Mouse (Mus musculus) heart, postnatal 0 days (tissue): Measurements from ENCODE around the gene Pmvk. TPM values are rescaled to one million over a fixed set of nuclear protein-coding genes. Genes with fewer than 3 reads are reported as not detected.
A peak's percentile ranks its signal among the peaks of the same experiment; 100 is the strongest.

Experiments
- ATAC-seq: fragments of 200-750 bp; cut with Nextera tagmentation; 2 replicates; pipeline ENCODE4 v1.8.0; 2017; ENCODE audit warnings: low read depth, moderate number of reproducible peaks, moderate library complexity; ENCODE audit not compliant: insufficient read depth
- DNase-seq: peaks from one replicate; pipeline ENCODE4 v3.0.0-alpha.2; 2016; ENCODE audit warnings: low spot score
- H3K27ac ChIP-seq: fragments of 300-500 bp; sonication (generic); 2 replicates; pipeline ENCODE4 v1.5.1; 2014; ENCODE audit warnings: low read depth, mild to moderate bottlenecking
- H3K27me3 ChIP-seq: fragments of 300-500 bp; sonication (generic); 2 replicates; pipeline ENCODE4 v1.6.1; 2014; ENCODE audit warnings: low read length, mixed read lengths; ENCODE audit not compliant: control insufficient read depth, insufficient read depth
- H3K36me3 ChIP-seq: fragments of 300-500 bp; sonication (generic); replicated peaks from 2 replicates; pipeline ENCODE4 v1.6.1; 2014; ENCODE audit warnings: low read length, mixed read lengths; ENCODE audit not compliant: control insufficient read depth, insufficient read depth
- H3K4me1 ChIP-seq: fragments of 300-500 bp; sonication (generic); 2 replicates; pipeline ENCODE4 v1.6.1; 2014; ENCODE audit warnings: antibody characterized with exemption; ENCODE audit not compliant: control insufficient read depth, insufficient read depth
- H3K4me2 ChIP-seq: fragments of 300-500 bp; sonication (generic); 2 replicates; pipeline ENCODE4 v1.6.1; 2014; ENCODE audit warnings: low read depth, mild to moderate bottlenecking, low read length, moderate library complexity
- H3K4me3 ChIP-seq: fragments of 300-500 bp; sonication (generic); 2 replicates; pipeline ENCODE4 v1.5.1; 2014; ENCODE audit warnings: low read depth, low read length
- H3K9ac ChIP-seq: fragments of 300-500 bp; sonication (generic); replicated peaks from 2 replicates; pipeline ENCODE4 v1.6.1; 2014; ENCODE audit warnings: low read depth, low read length, mixed read lengths
- H3K9me3 ChIP-seq: fragments of 300-500 bp; sonication (generic); replicated peaks from 2 replicates; pipeline ENCODE4 v1.6.1; 2016; ENCODE audit warnings: low read length; ENCODE audit not compliant: control insufficient read depth
- CTCF ChIP-seq: IDR thresholded peaks from 2 replicates; pipeline ENCODE4 v1.5.1; 2016; ENCODE audit warnings: antibody characterized with exemption, control low read depth, low read depth
- EP300 ChIP-seq: IDR thresholded peaks from 2 replicates; pipeline ENCODE4 v1.6.1; 2016; ENCODE audit warnings: antibody characterized with exemption, low read depth
- WGBS: fragments of 180-500 bp; shearing (Covaris S2); extraction: QIAGEN DNeasy Blood & Tissue Kit; methylation state at CpG from one replicate; pipeline ENCODE4 v1.1.7; 2014; 5-methylcytosine and 5-hydroxymethylcytosine counted together
- polyA plus RNA-seq: library from polyadenylated mRNA; unstranded; fragments of >200 nt; fragmentation: Nextera tagmentation; extraction: Ambion mirVana; gene quantifications from 2 replicates; pipeline ENCODE4 v1.2.1, GENCODE M21; 2015
- total RNA-seq: library from RNA; depleted of rRNA; stranded (reverse); fragments of >200 nt; gene quantifications from 2 replicates; pipeline ENCODE4 v1.2.3, GENCODE M21; 2014; ENCODE audit warnings: low replicate concordance

Gene Pmvk
- total and polyA plus RNA-seq, 2 experiments from 2014 or later, result 26.2 to 50.7 TPM

DNA sequence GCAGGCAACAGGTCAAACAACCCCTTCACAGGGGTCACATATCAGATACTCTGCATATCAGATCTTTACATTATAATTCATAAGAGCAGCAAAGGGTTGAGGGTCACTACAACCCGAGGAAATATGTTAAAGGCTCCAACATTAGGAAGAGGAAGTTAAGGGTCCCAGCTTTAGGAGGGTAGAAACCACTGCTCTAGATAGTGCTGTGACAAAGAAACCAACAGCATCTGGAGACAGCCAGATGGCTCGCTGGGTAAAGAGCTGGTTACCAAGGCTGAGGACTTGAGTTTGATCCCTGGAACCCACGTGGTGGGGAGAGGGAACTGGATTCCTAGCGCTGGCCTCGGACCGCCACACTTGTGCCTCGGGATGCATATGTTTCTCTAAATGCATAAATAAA, 17.9 kb downstream of the Pmvk start:
- H3K27ac ChIP-seq, result no peak overlapping the region
- TF ChIP-seq CTCF (no peak), EP300 (no peak)
- H3K4me3 ChIP-seq, result no peak overlapping the region
- no peaks in the 10 kb centered on the region for H3K27me3 ChIP-seq
- H3K36me3 ChIP-seq, result peaks cover 19% of the 10 kb centered on the region; the same call in 1 of the 2 replicates
- no peak for DNase-seq
- ATAC-seq, result no peak
- 71% methylated on average over 7 of the region's 7 CpGs for whole genome bisulfite sequencing
- H3K9me3 ChIP-seq, result no peaks in the 10 kb centered on the region
- no peaks in the 10 kb centered on the region for H3K4me1 ChIP-seq
- H3K9ac ChIP-seq, result no peak overlapping the region
- no peak overlapping the region for H3K4me2 ChIP-seq

DNA sequence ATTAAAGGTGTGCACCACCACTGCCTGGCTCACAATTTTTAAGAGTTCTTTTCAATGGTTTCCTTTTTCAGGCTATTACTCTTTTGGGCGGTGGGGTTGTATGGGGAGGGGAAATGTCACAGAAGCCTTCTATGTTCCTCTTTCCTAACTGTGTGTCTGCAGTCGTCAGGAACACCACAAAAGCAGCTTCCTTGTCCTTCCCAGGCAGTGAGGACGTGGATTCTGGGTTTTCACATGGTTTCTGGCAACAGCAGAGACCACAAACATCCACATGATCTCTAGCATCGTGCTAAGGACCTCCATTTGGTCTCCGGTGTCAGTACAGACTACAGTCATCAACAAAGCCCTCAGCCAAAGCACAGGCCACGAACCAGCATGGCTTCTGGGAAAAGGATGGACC, 19.5 kb downstream of the Pmvk start:
- TF ChIP-seq EP300, result no peak
- TF ChIP-seq CTCF, result no peak
- Histone ChIP-seq H3K9me3 (no peaks in the 10 kb centered on the region), H3K9ac (no peak overlapping the region), H3K4me2 (no peak overlapping the region), H3K4me3 (no peak overlapping the region), H3K27ac (no peak overlapping the region), H3K4me1 (no peaks in the 10 kb centered on the region), H3K36me3 (peaks cover 5% of the 10 kb centered on the region; the same call in 1 of the 2 replicates), H3K27me3 (no peaks in the 10 kb centered on the region)
- ATAC-seq (no peak), DNase-seq (no peak)
- 78% methylated on average over 6 of the region's 6 CpGs for WGBS

DNA sequence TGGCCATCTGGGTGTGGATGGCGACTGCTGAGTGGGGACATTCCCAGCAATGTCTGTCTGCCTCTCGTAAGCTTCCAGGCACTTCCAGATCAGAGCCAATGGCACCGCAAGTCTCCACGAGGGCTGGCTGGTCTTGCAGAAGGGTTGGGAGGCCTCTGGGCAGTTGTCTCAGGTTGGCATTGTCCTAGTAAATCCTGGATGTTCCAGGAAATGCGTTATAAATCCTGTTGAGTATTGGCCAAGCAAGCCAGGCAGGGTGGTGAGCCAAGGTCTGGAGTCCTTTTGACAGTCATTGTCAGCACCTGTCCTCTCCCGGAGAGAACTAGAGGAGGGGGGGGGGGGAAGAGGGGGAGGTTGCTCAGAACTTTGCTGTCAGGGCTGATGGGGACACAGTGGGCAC, 24.7 kb downstream of the Pmvk start:
- Histone ChIP-seq H3K9me3 (no peaks in the 10 kb centered on the region), H3K4me1 (no peaks in the 10 kb centered on the region), H3K27ac (no peak overlapping the region), H3K4me2 (no peak overlapping the region), H3K36me3 (no peaks in the 10 kb centered on the region), H3K27me3 (no peaks in the 10 kb centered on the region), H3K9ac (no peak overlapping the region), H3K4me3 (no peak overlapping the region)
- ATAC-seq (no peak), DNase-seq (no peak)
- 65% methylated on average over 6 of the region's 6 CpGs for WGBS
- no peak for TF ChIP-seq CTCF
- no peak for TF ChIP-seq EP300

DNA sequence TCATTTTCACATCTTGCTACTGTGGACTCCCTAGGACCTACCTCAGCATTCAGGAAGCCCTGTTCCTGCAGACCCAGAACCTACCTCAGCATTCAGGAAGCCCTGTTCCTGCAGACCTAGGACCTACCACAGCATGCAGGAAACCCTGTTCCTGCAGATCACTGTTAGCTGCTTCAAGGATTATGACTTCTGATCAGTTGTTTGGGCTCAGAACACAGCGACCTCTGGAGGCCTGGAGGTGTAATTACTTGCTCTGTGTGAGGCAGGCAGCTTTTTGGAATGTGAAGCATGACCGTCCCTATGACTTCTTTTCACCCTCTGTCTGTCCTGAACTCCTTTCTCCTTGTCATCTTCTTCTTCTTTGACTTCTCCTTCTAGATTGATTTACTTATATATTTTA, 27.1 kb downstream of the Pmvk start:
- Histone ChIP-seq H3K9ac (no peak overlapping the region), H3K4me1 (no peaks in the 10 kb centered on the region), H3K36me3 (no peaks in the 10 kb centered on the region), H3K27ac (no peak overlapping the region), H3K9me3 (no peaks in the 10 kb centered on the region), H3K27me3 (no peaks in the 10 kb centered on the region), H3K4me2 (no peak overlapping the region), H3K4me3 (no peak overlapping the region)
- DNase-seq (no peak), ATAC-seq (no peak)
- 39% methylated on average over 2 of the region's 2 CpGs for WGBS
- TF ChIP-seq CTCF (peak; percentile 46), EP300 (no peak)

DNA sequence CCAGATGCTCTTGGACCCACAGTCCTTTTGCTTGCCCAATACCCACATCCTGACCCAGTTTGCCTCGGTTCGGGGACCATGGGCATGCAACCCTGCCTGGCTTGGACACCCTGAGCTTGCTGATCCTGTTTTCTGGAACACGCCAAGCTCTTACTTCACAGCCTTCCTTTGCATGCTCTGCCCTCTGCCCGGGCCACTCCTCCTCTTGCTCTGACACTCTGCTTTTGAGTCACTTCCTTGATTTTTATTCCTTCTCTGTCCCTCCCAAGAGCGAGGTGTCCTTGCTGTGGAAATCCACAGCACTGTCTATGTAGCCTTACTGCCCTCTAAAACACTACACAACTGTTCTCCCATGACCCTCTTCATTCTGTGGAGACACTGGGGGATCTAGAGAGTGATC, 27.9 kb downstream of the Pmvk start:
- H3K4me3 ChIP-seq, result no peak overlapping the region
- no peak overlapping the region for H3K27ac ChIP-seq
- no peak for DNase-seq
- H3K36me3 ChIP-seq, result no peaks in the 10 kb centered on the region
- 79% methylated on average over 5 of the region's 5 CpGs for WGBS
- peaks cover 3% of the 10 kb centered on the region; the same call in 1 of the 2 replicates for H3K4me1 ChIP-seq
- no peak for ATAC-seq
- H3K27me3 ChIP-seq, result no peaks in the 10 kb centered on the region
- no peak for TF ChIP-seq EP300
- TF ChIP-seq CTCF, result no peak
- H3K9ac ChIP-seq, result no peak overlapping the region
- no peak overlapping the region for H3K4me2 ChIP-seq
- H3K9me3 ChIP-seq, result no peaks in the 10 kb centered on the region

DNA sequence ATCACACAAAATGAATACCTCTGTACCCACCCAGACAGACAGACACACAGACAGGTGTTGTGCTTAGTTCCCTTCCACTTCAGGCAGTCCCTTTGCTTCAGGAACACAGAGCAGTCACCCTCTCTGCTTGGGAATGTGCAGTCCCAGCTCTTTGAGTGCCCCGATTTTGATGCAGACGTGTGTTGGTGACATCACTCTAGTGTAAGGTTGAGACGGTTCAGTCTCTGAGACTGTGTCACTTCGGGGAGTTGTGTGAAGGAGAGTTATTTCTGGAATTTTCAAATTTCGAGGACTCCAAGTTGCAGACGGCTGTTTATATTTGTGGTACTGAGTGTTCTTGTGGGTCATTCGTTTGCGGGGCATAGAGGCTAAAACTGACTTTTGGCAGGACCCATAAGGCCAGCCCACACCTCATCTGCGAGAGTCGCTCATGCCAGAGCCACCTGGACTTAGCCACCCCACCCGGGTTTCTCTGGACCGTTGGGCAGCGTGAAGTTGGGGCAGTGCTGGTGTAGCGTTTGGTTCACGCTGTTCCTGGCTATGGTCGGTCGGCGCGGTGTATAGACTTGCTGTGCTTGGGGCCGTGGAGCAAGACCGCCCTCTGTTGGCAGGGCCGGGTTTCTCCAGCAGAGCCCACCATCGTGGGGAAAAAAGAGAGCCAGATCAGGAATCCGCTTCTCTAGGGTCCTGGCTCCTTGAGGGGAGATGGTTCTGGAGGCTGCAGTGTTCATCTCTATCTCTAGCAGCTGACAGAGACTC, 30.6 kb downstream of the Pmvk start:
- H3K4me3 ChIP-seq, result no peak overlapping the region
- ATAC-seq, result peak; percentile 91
- H3K9ac ChIP-seq, result no peak overlapping the region
- DNase-seq, result peak; percentile 52
- H3K4me1 ChIP-seq, result peaks cover 8% of the 10 kb centered on the region; the same call in 1 of the 2 replicates
- no peaks in the 10 kb centered on the region for H3K9me3 ChIP-seq
- H3K36me3 ChIP-seq, result no peaks in the 10 kb centered on the region
- 14% methylated on average over 24 of the region's 24 CpGs for WGBS
- H3K4me2 ChIP-seq, result peak overlapping the region; percentile 49
- TF ChIP-seq EP300 (no peak), CTCF (peak; percentile 92)
- no peaks in the 10 kb centered on the region for H3K27me3 ChIP-seq
- no peak overlapping the region for H3K27ac ChIP-seq
